Comparison of ENCODE assay signal across 13 mouse cellular contexts in the genomic region with DNA sequence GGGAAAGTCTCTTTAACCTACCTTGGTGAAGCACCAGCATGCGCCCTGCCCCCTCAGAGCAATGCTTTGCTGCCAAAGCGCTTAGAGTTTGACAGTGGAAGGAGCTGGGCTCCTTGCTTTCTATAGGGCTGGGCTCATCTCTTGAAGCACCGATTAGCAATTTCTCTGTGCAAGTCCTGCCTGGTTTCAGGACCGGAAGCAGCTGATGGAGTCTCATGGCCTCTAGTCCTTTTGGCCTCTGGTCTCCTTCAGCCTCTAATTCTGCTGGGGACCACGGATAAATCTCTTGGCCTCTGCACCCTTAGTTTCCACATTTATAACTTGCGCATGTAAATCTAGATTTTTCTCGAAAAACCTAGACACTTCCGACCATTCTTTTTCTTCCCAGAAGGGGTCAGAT. TPM values are rescaled to one million over a fixed set of nuclear protein-coding genes. Genes with fewer than 3 reads are reported as not detected.
DNase-seq lines count a peak whose midpoint lies in the region; ATAC-seq and TF ChIP-seq lines count a peak whose summit lies in the region.
"Had no signal": no experiment of that assay in that cellular context is flagged by ENCODE, and none has a peak within 500 bp of the region (broad histone marks: within the 10 kb centered on the region; RNA-seq: fewer than 3 reads in every experiment).

No protein-coding gene starts in this region.

- no peak for TF ChIP-seq CTCF in brain, embryonic 14.5 days (IDR thresholded peaks at IDR 0.05; ENCODE audit: borderline replicate concordance, extremely low read depth, insufficient read depth, insufficient read length)

- no peaks in the 10 kb centered on the region for H3K36me3 ChIP-seq in heart, embryonic 12.5 days
- H3K36me3 ChIP-seq in embryonic facial prominence, embryonic 14.5 days (ENCODE audit: control insufficient read depth, insufficient read depth, low read length), result peaks cover 8% of the 10 kb centered on the region; the same call in 1 of the 2 replicates
- 0 out of 2 replicates have a peak, but pooled peaks cover 3% of the 10 kb centered on the region for H3K36me3 ChIP-seq in limb, embryonic 14.5 days (ENCODE audit: control insufficient read depth, insufficient read depth, low read length)

- no peak for TF ChIP-seq POLR2A in brain, embryonic 14.5 days (IDR thresholded peaks at IDR 0.05; ENCODE audit: borderline replicate concordance, extremely low read depth, insufficient read depth, insufficient read length, poor library complexity, severe bottlenecking)
- no peak for TF ChIP-seq POLR2A in limb, embryonic 14.5 days (IDR thresholded peaks at IDR 0.05; ENCODE audit: borderline replicate concordance, extremely low read depth, insufficient read depth, insufficient read length)

- H3K9ac ChIP-seq in heart, embryonic 12.5 days, result no peak overlapping the region
- peak overlapping the region; percentile 92 for H3K9ac ChIP-seq in embryonic facial prominence, embryonic 14.5 days (ENCODE audit: low read depth, low read length)
- H3K9ac ChIP-seq in limb, embryonic 14.5 days (ENCODE audit: low read depth, low read length, severe bottlenecking), result peak overlapping the region; percentile 81

- H3K9me3 ChIP-seq in heart, embryonic 12.5 days (replicated peaks), result no peaks in the 10 kb centered on the region
- H3K9me3 ChIP-seq in embryonic facial prominence, embryonic 14.5 days (ENCODE audit: control insufficient read depth, low read length), result no peaks in the 10 kb centered on the region
- no peaks in the 10 kb centered on the region for H3K9me3 ChIP-seq in limb, embryonic 14.5 days (ENCODE audit: control insufficient read depth, low read length)

- ATAC-seq in heart, embryonic 12.5 days (ENCODE audit: insufficient number of reproducible peaks, low FRiP score), result no peak
- no peak for ATAC-seq in embryonic facial prominence, embryonic 14.5 days (ENCODE audit: low read depth)
- no peak for ATAC-seq in limb, embryonic 14.5 days (ENCODE audit: low FRiP score, low read depth)
- no peak for ATAC-seq in megakaryocyte progenitor cell, adult 5-6 weeks (replicated peaks; ENCODE audit: poor library complexity)

- no peak for DNase-seq in heart, postnatal 36 days
- DNase-seq in brain, embryonic 14.5 days (ENCODE audit: low read depth), result peak; percentile 24
- no peak for DNase-seq in embryonic facial prominence, embryonic 14.5 days (ENCODE audit: low spot score)
- peak; percentile 34 for DNase-seq in limb, embryonic 14.5 days (ENCODE audit: low spot score)
- DNase-seq in layer of hippocampus, postnatal 25 days (ENCODE audit: extremely low spot score in 1 of 2, low spot score in 1 of 2), result no peak
- DNase-seq in left cerebral cortex, postnatal 14 days (ENCODE audit: low spot score in 2 of 2), result no peak
- DNase-seq: cerebellum, adult 9-11 months; right cerebral cortex, postnatal 4 days; thymus, postnatal 25 days had no signal

- WGBS in heart, embryonic 12.5 days, result 39% methylated on average over 8 of the region's 8 CpGs
- 28% methylated on average over 8 of the region's 8 CpGs for WGBS in embryonic facial prominence, embryonic 14.5 days
- 15% methylated on average over 8 of the region's 8 CpGs for WGBS in limb, embryonic 14.5 days

- intact Hi-C loops in heart, postnatal 36 days (cut with DNase I), result loop anchor here (5.0 to 10.0 kb wide), 2 partner anchors 217 to 734 kb away; a partner anchor contains a TSS
- intact Hi-C loops in left cerebral cortex, postnatal 14 days (cut with DNase I), result no loop called here

- peaks cover 92% of the 10 kb centered on the region for H3K27me3 ChIP-seq in heart, embryonic 12.5 days (replicated peaks)
- peaks cover 79% of the 10 kb centered on the region for H3K27me3 ChIP-seq in embryonic facial prominence, embryonic 14.5 days (replicated peaks; ENCODE audit: control insufficient read depth, insufficient read depth, low read length)
- H3K27me3 ChIP-seq in limb, embryonic 14.5 days (ENCODE audit: control insufficient read depth, insufficient read depth, low read length), result peaks cover 66% of the 10 kb centered on the region

- H3K4me2 ChIP-seq in heart, embryonic 12.5 days, result peak overlapping the region; percentile 92; the same call in 1 of the 2 replicates
- H3K4me2 ChIP-seq in embryonic facial prominence, embryonic 14.5 days (ENCODE audit: low read depth, low read length), result peak overlapping the region; percentile 78
- peak overlapping the region; percentile 84 for H3K4me2 ChIP-seq in limb, embryonic 14.5 days (replicated peaks; ENCODE audit: low read depth, low read length, severe bottlenecking)

- H3K4me3 ChIP-seq in heart, embryonic 12.5 days, result peak overlapping the region; percentile 60; the same call in 1 of the 2 replicates
- H3K4me3 ChIP-seq in embryonic facial prominence, embryonic 14.5 days (ENCODE audit: low read depth, low read length), result peak overlapping the region; percentile 68
- H3K4me3 ChIP-seq in limb, embryonic 14.5 days (replicated peaks; ENCODE audit: low read length), result peak overlapping the region; percentile 60
- H3K4me3 ChIP-seq: erythroblast, embryonic 14.5 days had no signal

- H3K4me1 ChIP-seq in heart, embryonic 12.5 days (replicated peaks), result peaks cover 34% of the 10 kb centered on the region
- peaks cover 15% of the 10 kb centered on the region for H3K4me1 ChIP-seq in embryonic facial prominence, embryonic 14.5 days (ENCODE audit: control insufficient read depth, insufficient read depth, low read length)
- H3K4me1 ChIP-seq in limb, embryonic 14.5 days (ENCODE audit: control insufficient read depth, insufficient read depth, low read length), result peaks cover 23% of the 10 kb centered on the region

- no peak overlapping the region for H3K27ac ChIP-seq in heart, embryonic 12.5 days (ENCODE audit: poor library complexity, severe bottlenecking)
- peak overlapping the region; percentile 82 for H3K27ac ChIP-seq in embryonic facial prominence, embryonic 14.5 days (replicated peaks; ENCODE audit: low read depth, low read length)
- H3K27ac ChIP-seq in limb, embryonic 14.5 days (replicated peaks; ENCODE audit: low read depth, low read length), result peak overlapping the region; percentile 69
- H3K27ac ChIP-seq: kidney, postnatal 0 days had no signal

RNA-seq across cellular contexts. Expression of a gene that starts 3.7 kb away (rescaled TPM):
- polyA plus RNA-seq in heart, embryonic 12.5 days (2016; fragmentation: Nextera tagmentation; extraction: Ambion mirVana), result 20.4 and 20.6 TPM in 2 replicates
- 1 to 10 TPM; 3.7 to 4.3 TPM for total RNA-seq in heart, postnatal 36 days (2021)
- polyA plus RNA-seq in brain, embryonic 14.5 days (2012; rRNA removed), result 12.4 and 17.0 TPM in 2 replicates
- 73.2 and 82.9 TPM in 2 replicates for polyA plus RNA-seq in embryonic facial prominence, embryonic 14.5 days (2014; fragmentation: Nextera tagmentation; extraction: Ambion mirVana)
- 81.2 and 120 TPM in 2 replicates for polyA plus RNA-seq in limb, embryonic 14.5 days (2012; rRNA removed)
- 122 and 166 TPM in 2 replicates for polyA plus RNA-seq in limb, embryonic 14.5 days (2014; fragmentation: Nextera tagmentation; extraction: Ambion mirVana)
- 1 to 10 TPM; 5.3 to 5.9 TPM for total RNA-seq in layer of hippocampus, postnatal 25 days (2021)
- total RNA-seq in left cerebral cortex, postnatal 14 days (2021), result 1 to 10 TPM; 3.1 to 4.1 TPM
- 0.07 TPM in 1 of 2 replicates, not detected in the other for total RNA-seq in megakaryocyte progenitor cell, adult 5-6 weeks (2015)
- total RNA-seq in megakaryocyte progenitor cell, adult 5-6 weeks (2017), result not detected in 2 replicates
- polyA plus RNA-seq: erythroblast, embryonic 14.5 days had no signal

Comparison
In these comparisons a context has a peak if more than half of its experiments do, and no peak if none do; other contexts are left out.
1. DNase-seq: peak in brain, embryonic 14.5 days (single experiment) and limb, embryonic 14.5 days (single experiment); none in heart, postnatal 36 days (0 of 2), embryonic facial prominence, embryonic 14.5 days (single experiment), layer of hippocampus, postnatal 25 days (0 of 2) and left cerebral cortex, postnatal 14 days (0 of 2).
2. Peak in every context shown above with its lines, with median percentiles within 50 percentile points of each other: H3K4me2 ChIP-seq and H3K4me3 ChIP-seq.